9 mouse cellular contexts compared by ENCODE assay signal in genomic region chr16:11526104-11526786, GRCm38 (mm10).
A peak's percentile ranks its signal among the peaks of the same experiment; 100 is the strongest.
DNase-seq lines count a peak whose midpoint lies in the region; ATAC-seq and TF ChIP-seq lines count a peak whose summit lies in the region.
"Had no signal": no experiment of that assay in that cellular context is flagged by ENCODE, and none has a peak within 500 bp of the region (broad histone marks: within the 10 kb centered on the region; RNA-seq: fewer than 3 reads in every experiment).

No protein-coding gene starts in this region.

- no peaks in the 10 kb centered on the region for H3K27me3 ChIP-seq in intestine, embryonic 14.5 days (replicated peaks; ENCODE audit: control insufficient read depth, insufficient read depth, low read length)
- no peaks in the 10 kb centered on the region for H3K27me3 ChIP-seq in intestine, postnatal 0 days (replicated peaks; ENCODE audit: control insufficient read depth, insufficient read depth, low read length)
- H3K27me3 ChIP-seq in E14TG2a.4 (ENCODE audit: insufficient read depth, low read length), result no peaks in the 10 kb centered on the region
- H3K27me3 ChIP-seq: limb, embryonic 15.5 days had no signal

- WGBS in intestine, embryonic 14.5 days, result 72% methylated on average over 10 of the region's 10 CpGs
- 73% methylated on average over 10 of the region's 10 CpGs for WGBS in intestine, postnatal 0 days

- no peaks in the 10 kb centered on the region for H3K4me1 ChIP-seq in intestine, embryonic 14.5 days (replicated peaks; ENCODE audit: control insufficient read depth, insufficient read depth, low read length)
- peaks cover 4% of the 10 kb centered on the region; the same call in 1 of the 2 replicates for H3K4me1 ChIP-seq in intestine, postnatal 0 days (replicated peaks; ENCODE audit: control insufficient read depth, insufficient read depth, low read length)
- peaks cover 31% of the 10 kb centered on the region for H3K4me1 ChIP-seq in E14TG2a.4 (replicated peaks; ENCODE audit: low read depth, low read length)

- no peak for TF ChIP-seq CTCF in intestine, postnatal 0 days (IDR thresholded peaks at IDR 0.05; ENCODE audit: low read depth)
- TF ChIP-seq CTCF in E14TG2a.4 (conservative IDR thresholded peaks at IDR 0.05; ENCODE audit: low read length), result no peak

- H3K4me2 ChIP-seq in intestine, embryonic 14.5 days (ENCODE audit: low read length), result no peak overlapping the region
- no peak overlapping the region for H3K4me2 ChIP-seq in intestine, postnatal 0 days (replicated peaks; ENCODE audit: low read depth)
- H3K4me2 ChIP-seq: limb, embryonic 15.5 days had no signal

- no peak for DNase-seq in intestine, embryonic 14.5 days (ENCODE audit: low spot score)
- peak; percentile 46 to 68 for DNase-seq in cerebellum, postnatal 14 days
- DNase-seq in gastrocnemius, adult 8-10 months (ENCODE audit: low spot score in 2 of 2), result no peak
- DNase-seq in embryo, embryonic 10.5 days (ENCODE audit: low spot score), result no peak
- no peak for DNase-seq in gastrocnemius, postnatal 4 days (ENCODE audit: low spot score in 2 of 2)

- ATAC-seq in intestine, embryonic 14.5 days (replicated peaks; ENCODE audit: low FRiP score, low TSS enrichment, low read depth), result 0 out of 2 replicates have a peak, but pooled peaks have one; percentile 43
- no peak for ATAC-seq in intestine, postnatal 0 days
- peak; percentile 48 for ATAC-seq in megakaryocyte, adult 5-6 weeks (ENCODE audit: poor library complexity, severe bottlenecking)

- H3K27ac ChIP-seq in intestine, embryonic 14.5 days (ENCODE audit: low read depth), result no peak overlapping the region
- H3K27ac ChIP-seq in intestine, postnatal 0 days (ENCODE audit: low read depth, low read length), result no peak overlapping the region
- H3K27ac ChIP-seq: limb, embryonic 15.5 days had no signal

- H3K36me3 ChIP-seq in intestine, embryonic 14.5 days (ENCODE audit: control insufficient read depth, insufficient read depth, low read length), result no peaks in the 10 kb centered on the region
- H3K36me3 ChIP-seq in intestine, postnatal 0 days (ENCODE audit: control insufficient read depth, insufficient read depth), result no peaks in the 10 kb centered on the region
- no peaks in the 10 kb centered on the region for H3K36me3 ChIP-seq in E14TG2a.4 (ENCODE audit: insufficient read depth, low read length)
- H3K36me3 ChIP-seq: limb, embryonic 15.5 days had no signal

- H3K4me3 ChIP-seq in intestine, embryonic 14.5 days (ENCODE audit: low read depth, low read length), result no peak overlapping the region
- no peak overlapping the region for H3K4me3 ChIP-seq in intestine, postnatal 0 days (ENCODE audit: low read depth, low read length)
- H3K4me3 ChIP-seq in E14TG2a.4 (replicated peaks; ENCODE audit: low read length), result 0 out of 2 replicates have a peak overlapping the region, but pooled peaks have one; percentile 21
- H3K4me3 ChIP-seq: limb, embryonic 15.5 days had no signal

- H3K9me3 ChIP-seq in intestine, embryonic 14.5 days (ENCODE audit: control insufficient read depth, low read length), result no peaks in the 10 kb centered on the region
- H3K9me3 ChIP-seq in intestine, postnatal 0 days (ENCODE audit: control insufficient read depth), result no peaks in the 10 kb centered on the region
- H3K9me3 ChIP-seq in E14TG2a.4 (ENCODE audit: low read length), result peaks cover 4% of the 10 kb centered on the region; the same call in 1 of the 2 replicates
- H3K9me3 ChIP-seq: limb, embryonic 15.5 days had no signal

- no peak overlapping the region for H3K9ac ChIP-seq in intestine, embryonic 14.5 days (ENCODE audit: low read length)
- H3K9ac ChIP-seq in intestine, postnatal 0 days (ENCODE audit: low read depth, low read length), result no peak overlapping the region
- H3K9ac ChIP-seq: limb, embryonic 15.5 days had no signal

Comparison
In these comparisons a context has a peak if more than half of its experiments do, and no peak if none do; other contexts are left out.
1. DNase-seq: peak in cerebellum, postnatal 14 days (2 of 2); none in intestine, embryonic 14.5 days (single experiment), gastrocnemius, adult 8-10 months (0 of 2), embryo, embryonic 10.5 days (single experiment) and gastrocnemius, postnatal 4 days (0 of 2).